Mouse (Mus musculus): ENCODE data around the gene B4galt1. TPM values are rescaled to one million over a fixed set of nuclear protein-coding genes. Genes with fewer than 3 reads are reported as not detected.

The B4galt1 gene
- polyA plus RNA-seq, 1 experiment from 2014 or later: 8.3 TPM

Small RNAs within 50 kb of the gene (microRNA-seq; reads per million reads assigned to microRNA genes)
- gene Gm24112 (not detected), gene Gm25931 (not detected), gene Mir5123 (not detected)

Other genes with a start within 250 kb of the B4galt1 start
- 56.9 and 59.5 TPM in 2 replicates for gene Aptx, start 150.8 kb downstream of the B4galt1 start, polyA plus RNA-seq (2015; fragmentation: Nextera tagmentation; extraction: Ambion mirVana)
- 760 and 762 TPM in 2 replicates for gene Dnaja1, start 131.9 kb downstream of the B4galt1 start, polyA plus RNA-seq (2015; fragmentation: Nextera tagmentation; extraction: Ambion mirVana)
- gene Smu1, start 96.1 kb downstream of the B4galt1 start, polyA plus RNA-seq (2015; fragmentation: Nextera tagmentation; extraction: Ambion mirVana): 144 and 149 TPM in 2 replicates
- gene Spink4, start 66.0 kb upstream of the B4galt1 start, polyA plus RNA-seq (2015; fragmentation: Nextera tagmentation; extraction: Ambion mirVana): not detected in 2 replicates
- gene Bag1, start 94.3 kb upstream of the B4galt1 start, polyA plus RNA-seq (2015; fragmentation: Nextera tagmentation; extraction: Ambion mirVana): 182 and 186 TPM in 2 replicates
- gene Chmp5, start 94.4 kb upstream of the B4galt1 start, polyA plus RNA-seq (2015; fragmentation: Nextera tagmentation; extraction: Ambion mirVana): 184 and 194 TPM in 2 replicates
- gene Nfx1, start 116.9 kb upstream of the B4galt1 start, polyA plus RNA-seq (2015; fragmentation: Nextera tagmentation; extraction: Ambion mirVana): 107 and 109 TPM in 2 replicates
- 0.15 TPM in 1 of 2 replicates, not detected in the other for gene Aqp7, start 194.1 kb upstream of the B4galt1 start, polyA plus RNA-seq (2015; fragmentation: Nextera tagmentation; extraction: Ambion mirVana)
- 0.08 and 0.18 TPM in 2 replicates for gene Aqp3, start 244.2 kb upstream of the B4galt1 start, polyA plus RNA-seq (2015; fragmentation: Nextera tagmentation; extraction: Ambion mirVana)

Measured in midbrain, embryonic 13.5 days (tissue).